Mouse (Mus musculus) MEL (cell line): ENCODE data around the gene Gapdh. TPM values are rescaled to one million over a fixed set of nuclear protein-coding genes. Genes with fewer than 3 reads are reported as not detected.
"Not testable (repeated sequence)": the region's sequence is repeated elsewhere in the genome, so short reads cannot be mapped to it uniquely, and the experiment has no call there.

Source experiments
- DNase-seq: peaks from one replicate; pipeline ENCODE4 v3.0.0; 2011; ENCODE audit warnings: low read depth, low spot score
- H3K27ac ChIP-seq: 2 replicates; pipeline ENCODE4 v1.5.1; 2012; ENCODE audit warnings: low read depth, mild to moderate bottlenecking, control low read depth, low read length, moderate library complexity; ENCODE audit not compliant: control insufficient read depth
- H3K27me3 ChIP-seq, 2 experiments: fragments of 150-350 bp in 1 of 2; sonication (generic) in 1 of 2; 2 replicates each; pipeline ENCODE4 v1.6.1; 2012; ENCODE audit warnings: low read length in 2 of 2, mild to moderate bottlenecking in 2 of 2, improper control_type of control experiment in 1 of 2, moderate library complexity in 1 of 2; ENCODE audit not compliant: insufficient read depth in 2 of 2, control insufficient read depth in 1 of 2
- H3K36me3 ChIP-seq, 2 experiments: 2 replicates each; pipeline ENCODE4 v1.6.1; 2012 to 2014; ENCODE audit warnings: low read length in 2 of 2, improper control_type of control experiment in 1 of 2, inconsistent platforms in 1 of 2, mild to moderate bottlenecking in 1 of 2; ENCODE audit not compliant: insufficient read depth in 2 of 2, control insufficient read depth in 1 of 2
- H3K4me1 ChIP-seq, 2 experiments: fragments of 150-350 bp in 1 of 2; sonication (generic) in 1 of 2; 2 replicates each; pipeline ENCODE4 v1.6.1; 2012; ENCODE audit warnings: low read length in 2 of 2, improper control_type of control experiment in 1 of 2, mild to moderate bottlenecking in 1 of 2; ENCODE audit not compliant: insufficient read depth in 2 of 2, control insufficient read depth in 1 of 2
- H3K4me3 ChIP-seq, 2 experiments: fragments of 150-350 bp in 1 of 2; sonication (generic) in 1 of 2; 2 replicates each; pipeline ENCODE4 v1.5.1; 2012; ENCODE audit warnings: low read depth in 2 of 2, low read length in 2 of 2, mild to moderate bottlenecking in 2 of 2, moderate library complexity in 2 of 2, control low read depth in 1 of 2, improper control_type of control experiment in 1 of 2; ENCODE audit not compliant: control insufficient read depth in 1 of 2, insufficient read depth in 1 of 2
- H3K79me2 ChIP-seq: 2 replicates; pipeline ENCODE4 v1.6.1; 2012; ENCODE audit warnings: mild to moderate bottlenecking, low read length, moderate library complexity; ENCODE audit not compliant: control insufficient read depth, poor library complexity, insufficient read depth
- H3K9ac ChIP-seq: 2 replicates; pipeline ENCODE4 v1.6.1; 2012; ENCODE audit warnings: low read depth, mild to moderate bottlenecking, control low read depth, low read length, moderate library complexity; ENCODE audit not compliant: control insufficient read depth, poor library complexity, severe bottlenecking
- H3K9me3 ChIP-seq: fragments of 150-350 bp; sonication (generic); replicated peaks from 2 replicates; pipeline ENCODE4 v1.6.1; 2012; ENCODE audit warnings: mild to moderate bottlenecking, low read length, improper control_type of control experiment, moderate library complexity; ENCODE audit not compliant: insufficient read depth
- CHD2 ChIP-seq: IDR thresholded peaks from 2 replicates; pipeline ENCODE4 v1.6.1; 2011; ENCODE audit warnings: low read length, improper control_type of control experiment
- CTCF ChIP-seq, 3 experiments: IDR thresholded peaks in 2 of 3; conservative IDR thresholded peaks in 1 of 3; 2 replicates each; pipeline ENCODE4 v1.5.1; 2011 to 2012; ENCODE audit warnings: low read length in 3 of 3, low read depth in 2 of 3, mild to moderate bottlenecking in 2 of 3, improper control_type of control experiment in 1 of 3, inconsistent platforms in 1 of 3, mixed read lengths in 1 of 3, moderate library complexity in 1 of 3; ENCODE audit not compliant: control insufficient read depth in 1 of 3, insufficient read depth in 1 of 3, poor library complexity in 1 of 3, severe bottlenecking in 1 of 3
- E2F4 ChIP-seq: IDR thresholded peaks from 2 replicates; pipeline ENCODE4 v1.6.1; 2011; ENCODE audit warnings: low read depth, low read length, improper control_type of control experiment, borderline replicate concordance
- EP300 ChIP-seq, 2 experiments: IDR thresholded peaks; 2 replicates each; pipeline ENCODE4 v1.6.1; 2011; ENCODE audit warnings: improper control_type of control experiment in 2 of 2, low read length in 2 of 2, low read depth in 1 of 2, mild to moderate bottlenecking in 1 of 2
- ETS1 ChIP-seq: IDR thresholded peaks from 2 replicates; pipeline ENCODE4 v1.6.1; 2012; ENCODE audit warnings: low read depth, mild to moderate bottlenecking, inconsistent platforms, low read length, improper control_type of control experiment, moderate library complexity
- MEF2A ChIP-seq: IDR thresholded peaks from 2 replicates; pipeline ENCODE4 v1.6.1; 2014; ENCODE audit warnings: low read depth, mild to moderate bottlenecking, inconsistent platforms, low read length, improper control_type of control experiment; ENCODE audit not compliant: poor library complexity, insufficient replicate concordance, severe bottlenecking; ENCODE audit errors: extremely low read depth
- MYB ChIP-seq: IDR thresholded peaks from 2 replicates; pipeline ENCODE4 v1.6.1; 2011; ENCODE audit warnings: mild to moderate bottlenecking, low read depth, low read length, improper control_type of control experiment
- NRF1 ChIP-seq: IDR thresholded peaks from 2 replicates; pipeline ENCODE4 v1.6.1; 2014; ENCODE audit warnings: low read depth, mild to moderate bottlenecking, inconsistent platforms, low read length, improper control_type of control experiment, moderate library complexity; ENCODE audit not compliant: poor library complexity, insufficient read depth, severe bottlenecking
- POLR2A ChIP-seq, 2 experiments: IDR thresholded peaks; 2 replicates each; pipeline ENCODE4 v1.6.1; 2011 to 2012; ENCODE audit warnings: low read length in 2 of 2, mild to moderate bottlenecking in 2 of 2, control low read depth in 1 of 2, improper control_type of control experiment in 1 of 2, low read depth in 1 of 2, moderate library complexity in 1 of 2; ENCODE audit not compliant: control insufficient read depth in 1 of 2, insufficient read depth in 1 of 2, poor library complexity in 1 of 2
- POLR2AphosphoS2 ChIP-seq: IDR thresholded peaks from 2 replicates; pipeline ENCODE4 v1.6.1; 2011; ENCODE audit warnings: low read length, improper control_type of control experiment
- POLR2AphosphoS5 ChIP-seq: IDR thresholded peaks from 2 replicates; pipeline ENCODE4 v1.6.1; 2012; ENCODE audit warnings: low read depth, borderline replicate concordance, mild to moderate bottlenecking, inconsistent platforms, low read length, moderate library complexity, mixed read lengths
- RAD21 ChIP-seq: IDR thresholded peaks from 2 replicates; pipeline ENCODE4 v1.6.1; 2011; ENCODE audit warnings: mild to moderate bottlenecking, low read depth, low read length, improper control_type of control experiment
- SIN3A ChIP-seq: IDR thresholded peaks from 2 replicates; pipeline ENCODE4 v1.6.1; 2012; ENCODE audit warnings: low read length, improper control_type of control experiment, inconsistent platforms
- SMC3 ChIP-seq: IDR thresholded peaks from 2 replicates; pipeline ENCODE4 v1.6.1; 2011; ENCODE audit warnings: low read depth, low read length, improper control_type of control experiment
- TAL1 ChIP-seq: IDR thresholded peaks from 2 replicates; pipeline ENCODE4 v1.6.1; 2012; ENCODE audit warnings: mild to moderate bottlenecking, inconsistent platforms, low read length, moderate library complexity, mixed read lengths
- TBP ChIP-seq: IDR thresholded peaks from 2 replicates; pipeline ENCODE4 v1.8.0; 2011; ENCODE audit warnings: low read depth, low read length, improper control_type of control experiment
- TCF12 ChIP-seq: IDR thresholded peaks from 2 replicates; pipeline ENCODE4 v1.6.1; 2014; ENCODE audit warnings: low read depth, mild to moderate bottlenecking, inconsistent platforms, low read length, improper control_type of control experiment, moderate library complexity
- USF1 ChIP-seq: IDR thresholded peaks from 2 replicates; pipeline ENCODE4 v1.6.1; 2014; ENCODE audit warnings: low read depth, mild to moderate bottlenecking, inconsistent platforms, low read length, improper control_type of control experiment, moderate library complexity
- USF2 ChIP-seq, 2 experiments: IDR thresholded peaks; 2 replicates each; pipeline ENCODE4 v1.6.1; 2011 to 2012; ENCODE audit warnings: improper control_type of control experiment in 2 of 2, low read length in 2 of 2, borderline replicate concordance in 1 of 2, inconsistent platforms in 1 of 2, low read depth in 1 of 2, mild to moderate bottlenecking in 1 of 2; ENCODE audit not compliant: insufficient read depth in 1 of 2
- ZC3H11A ChIP-seq: IDR thresholded peaks from 2 replicates; pipeline ENCODE4 v1.6.1; 2012; ENCODE audit warnings: low read depth, mild to moderate bottlenecking, inconsistent platforms, low read length, improper control_type of control experiment
- ZKSCAN1 ChIP-seq: IDR thresholded peaks from 2 replicates; pipeline ENCODE4 v1.6.1; 2012; ENCODE audit warnings: low read depth, mild to moderate bottlenecking, inconsistent platforms, low read length, improper control_type of control experiment, moderate library complexity
- polyA plus RNA-seq, 2 experiments: library from polyadenylated mRNA; stranded (reverse) in 1 of 2; unstranded in 1 of 2; fragments of >175 nt in 1 of 2; fragments of >200 nt in 1 of 2; gene quantifications; 2 replicates each; pipeline versions ENCODE4 v1.2.1 to v1.2.4; 2012; ENCODE audit warnings: low replicate concordance in 2 of 2, low read depth in 1 of 2; ENCODE audit not compliant: insufficient read length in 2 of 2, insufficient read depth in 1 of 2, missing spikeins in 1 of 2
- total RNA-seq: library from RNA; depleted of rRNA; stranded (reverse); fragments of 300-350 nt; gene quantifications from 2 replicates; pipeline ENCODE4 v1.2.3, GENCODE M21; 2012

The Gapdh gene
- total and polyA plus RNA-seq, 3 experiments: 723 to 1,834 TPM; not detected in 1

DNA sequence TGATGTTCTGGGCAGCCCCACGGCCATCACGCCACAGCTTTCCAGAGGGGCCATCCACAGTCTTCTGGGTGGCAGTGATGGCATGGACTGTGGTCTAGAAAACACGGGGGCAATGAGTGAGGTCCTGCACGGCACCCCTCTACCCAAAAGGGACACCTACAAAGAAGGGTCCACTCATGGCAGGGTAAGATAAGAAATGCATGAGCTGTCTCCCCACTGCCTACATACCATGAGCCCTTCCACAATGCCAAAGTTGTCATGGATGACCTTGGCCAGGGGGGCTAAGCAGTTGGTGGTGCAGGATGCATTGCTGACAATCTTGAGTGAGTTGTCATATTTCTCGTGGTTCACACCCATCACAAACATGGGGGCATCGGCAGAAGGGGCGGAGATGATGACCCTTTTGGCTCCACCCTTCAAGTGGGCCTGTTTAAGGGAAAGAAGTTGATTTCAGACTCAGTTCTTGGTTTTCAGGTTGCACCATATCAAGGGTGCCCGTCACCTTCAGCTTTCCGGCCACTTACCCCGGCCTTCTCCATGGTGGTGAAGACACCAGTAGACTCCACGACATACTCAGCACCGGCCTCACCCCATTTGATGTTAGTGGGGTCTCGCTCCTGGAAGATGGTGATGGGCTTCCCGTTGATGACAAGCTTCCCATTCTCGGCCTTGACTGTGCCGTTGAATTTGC, 3.5 kb downstream of the Gapdh start:
- peaks cover 3 to 46% of the 10 kb centered on the region in 2 experiments for H3K4me1 ChIP-seq
- H3K9me3 ChIP-seq, H3K27me3 ChIP-seq: not testable (repeated sequence)
- peaks cover 0 to 36% of the 10 kb centered on the region in 2 experiments; a peak in 3 of 4 replicates for H3K36me3 ChIP-seq
- peak; percentile 47 for DNase-seq
- H3K4me3 ChIP-seq: peak overlapping the region in 1 of 2 experiments; percentile 5; a peak in 1 of 4 replicates
- TF ChIP-seq POLR2A (IDR thresholded peaks at IDR 0.05; ENCODE audit: control insufficient read depth in 1 of 2, insufficient read depth in 1 of 2, low read depth in 1 of 2, low read length in 2 of 2, poor library complexity in 1 of 2): peak in 1 of 2 experiments; percentile 57; a peak in 1 of 4 replicates
- TF ChIP-seq, all 39 proteins: peak for 1; not testable (repeated sequence) for 38
- H3K27ac ChIP-seq: peak overlapping the region; percentile 20
- H3K9ac ChIP-seq: not testable (repeated sequence)
- peaks cover 26% of the 10 kb centered on the region for H3K79me2 ChIP-seq

DNA sequence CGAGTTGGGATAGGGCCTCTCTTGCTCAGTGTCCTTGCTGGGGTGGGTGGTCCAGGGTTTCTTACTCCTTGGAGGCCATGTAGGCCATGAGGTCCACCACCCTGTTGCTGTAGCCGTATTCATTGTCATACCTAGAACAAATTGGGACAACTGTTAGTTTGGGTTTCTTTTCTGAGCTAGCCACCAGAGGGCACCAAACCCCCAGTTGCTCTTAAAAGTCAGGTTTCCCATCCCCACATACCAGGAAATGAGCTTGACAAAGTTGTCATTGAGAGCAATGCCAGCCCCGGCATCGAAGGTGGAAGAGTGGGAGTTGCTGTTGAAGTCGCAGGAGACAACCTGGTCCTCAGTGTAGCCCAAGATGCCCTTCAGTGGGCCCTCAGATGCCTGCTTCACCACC, 4.3 kb downstream of the Gapdh start:
- DNase-seq: peak; percentile 87

DNA sequence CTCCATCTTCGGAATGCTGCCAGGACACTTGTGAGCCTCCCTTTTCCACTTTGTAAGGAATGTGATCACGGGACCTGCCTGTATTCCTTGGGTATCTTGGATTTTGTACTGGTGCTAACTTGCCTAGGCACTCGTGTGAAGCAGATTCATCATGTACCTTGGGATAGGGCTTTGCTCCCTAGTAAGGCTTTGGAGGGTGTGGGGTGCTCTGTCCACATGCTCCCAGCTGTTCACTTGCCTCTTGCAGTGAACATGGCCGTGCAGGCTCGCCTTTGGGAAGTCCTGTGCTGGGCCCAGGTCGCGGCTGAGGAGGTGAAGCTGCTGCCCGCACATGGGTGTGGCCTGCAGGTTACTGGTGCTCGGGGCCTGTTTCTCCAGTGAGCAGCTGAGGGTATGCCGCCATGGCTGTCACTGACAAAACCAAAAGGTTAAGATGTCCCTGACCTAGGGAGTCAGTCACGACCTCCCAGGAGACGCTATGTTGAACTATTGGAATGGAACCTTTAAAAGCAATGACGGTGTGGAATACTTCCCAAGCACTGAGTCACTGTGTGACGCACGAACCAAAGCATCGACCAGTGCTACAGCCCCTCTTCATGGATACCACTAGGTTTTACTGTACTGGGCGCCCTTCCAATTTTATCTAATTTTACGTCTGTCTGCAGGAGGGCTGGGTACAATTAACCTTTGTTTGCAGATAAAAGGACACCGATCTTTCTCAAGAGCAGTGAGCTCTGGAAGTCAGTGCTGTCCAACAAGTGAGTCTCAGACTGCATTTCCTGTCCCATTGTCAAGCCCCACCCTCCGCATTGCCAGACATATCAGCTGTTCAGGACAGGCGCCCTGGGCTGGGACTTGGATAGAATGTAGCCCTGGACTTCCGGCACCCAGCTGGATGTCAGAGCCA, 5.2 kb downstream of the Gapdh start:
- peak; percentile 92 for DNase-seq
- H3K27me3 ChIP-seq: no peaks in the 10 kb centered on the region
- no peak for TF ChIP-seq E2F4
- no peak for TF ChIP-seq TBP
- TF ChIP-seq MEF2A: no peak
- TF ChIP-seq TAL1: peak; percentile 43
- peak; percentile 90 for TF ChIP-seq SIN3A
- peak in 1 of 2 experiments; percentile 57; a peak in 1 of 4 replicates for TF ChIP-seq EP300 (IDR thresholded peaks at IDR 0.05; ENCODE audit: low read depth in 1 of 2, low read length in 2 of 2)
- peak; percentile 79 for TF ChIP-seq CHD2
- TF ChIP-seq USF2 (IDR thresholded peaks at IDR 0.05; ENCODE audit: borderline replicate concordance in 1 of 2, insufficient read depth in 1 of 2, low read depth in 1 of 2, low read length in 2 of 2): no peak
- TF ChIP-seq POLR2AphosphoS2: peak; percentile 97
- TF ChIP-seq USF1: no peak
- no peak for TF ChIP-seq TCF12
- TF ChIP-seq ZC3H11A: no peak
- TF ChIP-seq MYB: 0 out of 2 replicates have a peak, but pooled peaks have one; percentile 32
- 0 out of 2 replicates have a peak, but pooled peaks have one; percentile 40 for TF ChIP-seq ZKSCAN1
- TF ChIP-seq NRF1: no peak
- peak; percentile 31; the same call in 1 of the 2 replicates for TF ChIP-seq POLR2AphosphoS5
- TF ChIP-seq SMC3: peak; percentile 48

More for the DNA sequence above, 4.3 kb downstream of the Gapdh start:
- H3K4me3 ChIP-seq, H3K27ac ChIP-seq, H3K9me3 ChIP-seq, H3K9ac ChIP-seq, H3K27me3 ChIP-seq: not testable (repeated sequence)
- peaks cover 0 to 41% of the 10 kb centered on the region in 2 experiments; a peak in 3 of 4 replicates for H3K4me1 ChIP-seq
- H3K36me3 ChIP-seq: peaks cover 0 to 29% of the 10 kb centered on the region in 2 experiments; a peak in 3 of 4 replicates
- peaks cover 32% of the 10 kb centered on the region for H3K79me2 ChIP-seq
- TF ChIP-seq ETS1 (0 out of 2 replicates have a peak, but pooled peaks have one; percentile 8), SMC3 (peak; percentile 39), POLR2A (IDR thresholded peaks at IDR 0.05; ENCODE audit: control insufficient read depth in 1 of 2, insufficient read depth in 1 of 2, low read depth in 1 of 2, low read length in 2 of 2, poor library complexity in 1 of 2) (0 out of 4 replicates have a peak, but pooled peaks of 1 of the 2 experiments have one; percentile 16), CTCF (IDR thresholded peaks at IDR 0.05 in 2 of 3, conservative IDR thresholded peaks at IDR 0.05 in 1 of 3; ENCODE audit: control insufficient read depth in 1 of 3, insufficient read depth in 1 of 3, low read depth in 2 of 3, low read length in 3 of 3, poor library complexity in 1 of 3, severe bottlenecking in 1 of 3) (peak; percentile 47 to 54 (median 53)), RAD21 (peak; percentile 25)

More for the DNA sequence above, 5.2 kb downstream of the Gapdh start:
- Histone ChIP-seq H3K4me3 (peak overlapping the region in 1 of 2 experiments; percentile 7; a peak in 1 of 4 replicates), H3K27ac (peak overlapping the region; percentile 87), H3K4me1 (peaks cover 0 to 43% of the 10 kb centered on the region in 2 experiments; a peak in 3 of 4 replicates), H3K9ac (peak overlapping the region; percentile 51), H3K9me3 (no peaks in the 10 kb centered on the region), H3K36me3 (peaks cover 0 to 36% of the 10 kb centered on the region in 2 experiments; a peak in 3 of 4 replicates), H3K79me2 (peaks cover 40% of the 10 kb centered on the region)
